Mouse (Mus musculus) left cerebral cortex, postnatal 36 days (tissue): Measurements from ENCODE around the gene Pik3r6. TPM values are rescaled to one million over a fixed set of nuclear protein-coding genes. Genes with fewer than 3 reads are reported as not detected.
A peak's percentile ranks its signal among the peaks of the same experiment; 100 is the strongest.

Experiments used
- DNase-seq, 2 experiments: peaks; one replicate each; pipeline ENCODE4 v3.0.0; 2021 to 2022; ENCODE audit warnings: low spot score in 2 of 2, mixed read lengths in 1 of 2
- intact Hi-C: fragments of 180-260 bp; cut with DNase I; formaldehyde crosslinking; loops from one replicate; pipeline ENCODE4 v1.15.1; 2025
- total RNA-seq, 2 experiments: library from RNA; stranded (reverse); gene quantifications; 2 replicates each; pipeline ENCODE4 v1.2.3; 2021

The Pik3r6 gene
- total RNA-seq, 2 experiments from 2014 or later, result 2.9 to 3.8 TPM

DNA sequence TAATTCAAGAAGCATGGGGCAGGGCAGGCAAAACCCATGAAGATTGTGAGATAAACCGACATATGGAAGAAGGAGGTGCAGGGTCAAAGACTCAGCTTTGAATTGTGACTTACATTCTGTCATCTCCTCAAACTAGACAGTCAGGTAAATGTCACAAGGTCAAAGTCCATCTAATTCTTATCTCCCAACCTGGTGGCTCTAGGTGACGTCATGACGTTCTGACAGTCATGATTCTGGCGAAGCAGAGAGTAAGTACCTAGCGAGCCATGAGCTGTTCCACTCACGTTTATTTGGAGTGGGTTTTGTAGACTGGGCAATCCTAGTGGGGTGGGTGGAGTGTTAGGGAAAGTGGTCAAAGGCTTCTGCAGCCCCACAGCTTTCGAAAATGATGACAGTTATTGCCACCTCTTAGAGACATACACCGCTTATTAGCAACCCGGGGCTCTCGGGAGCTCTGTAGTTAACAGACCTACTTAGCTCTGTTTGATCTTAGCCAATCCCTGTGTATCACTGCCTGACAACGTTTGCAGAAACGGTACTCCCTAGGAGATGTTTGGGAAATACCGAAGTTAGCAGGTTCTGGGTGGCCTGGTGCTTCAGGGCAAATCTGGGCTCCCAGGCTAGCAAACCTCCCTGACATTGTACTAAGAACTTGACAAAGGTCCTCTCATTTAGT is 61.7 kb downstream of the Pik3r6 start:
- DNase-seq, result no peak
- intact Hi-C loops, result loop anchor here (10.0 kb wide), 1 partner anchor 240 kb away; no protein-coding TSS in a partner anchor

- intact Hi-C loops, result loop anchor here (10.0 kb wide), 1 partner anchor 240 kb away; no protein-coding TSS in a partner anchor
- DNase-seq, result no peak
Observed at GRCm38 (mm10) chr11:68565032-68565429, 62.2 kb downstream of the Pik3r6 start.

GRCm38 (mm10) chr11:68566447-68567059 is 63.7 kb downstream of the Pik3r6 start:
- intact Hi-C loops, result loop anchor here (10.0 kb wide), 1 partner anchor 238 kb away; no protein-coding TSS in a partner anchor
- DNase-seq, result peak; percentile 78 to 81

DNA sequence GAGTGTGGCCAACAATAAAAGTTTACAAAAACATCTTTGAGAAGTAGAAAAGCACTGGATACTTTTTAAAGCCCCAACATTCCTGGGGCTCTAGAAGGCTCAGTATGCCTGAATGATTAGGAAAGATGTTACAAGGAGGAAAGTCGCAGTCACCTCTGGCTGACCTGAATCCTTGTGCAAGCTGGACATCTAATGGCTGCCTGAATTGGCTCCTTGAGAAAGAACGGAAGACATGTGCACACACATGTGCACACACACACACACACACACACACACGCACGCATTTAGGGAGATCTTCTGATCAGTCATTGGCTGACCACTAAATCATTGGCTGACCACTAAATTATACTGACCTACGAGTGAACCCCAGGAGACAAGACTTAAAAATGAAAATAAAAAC is 68.0 kb downstream of the Pik3r6 start:
- intact Hi-C loops, result no loop called here

DNA sequence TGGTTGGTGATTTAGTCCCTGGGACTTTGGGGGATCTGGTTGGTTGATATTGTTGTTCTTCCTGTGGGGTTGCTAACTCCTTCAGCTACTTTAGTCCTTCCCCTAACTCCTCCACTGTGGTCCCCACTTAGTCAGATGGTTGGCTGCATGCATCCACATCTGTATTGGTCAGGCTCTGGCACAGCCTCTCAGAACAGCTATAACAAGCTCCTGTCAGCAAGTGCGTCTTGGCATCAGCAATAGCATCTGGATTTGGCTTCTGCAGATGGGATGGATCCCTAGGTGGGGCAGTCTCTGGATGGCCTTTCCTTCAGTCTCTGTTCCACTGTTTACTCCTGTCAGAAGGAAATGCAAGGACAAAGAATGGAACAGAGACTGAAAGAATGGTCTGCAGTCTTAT is 74.3 kb downstream of the Pik3r6 start:
- intact Hi-C loops, result no loop called here
- no peak for DNase-seq

More for the DNA sequence above, 68.0 kb downstream of the Pik3r6 start:
- no peak for DNase-seq

- intact Hi-C loops, result no loop called here
Observed at GRCm38 (mm10) chr11:68579462-68579881, 76.7 kb downstream of the Pik3r6 start.

GRCm38 (mm10) chr11:68580566-68580965 is 77.7 kb downstream of the Pik3r6 start:
- no peak for DNase-seq
- intact Hi-C loops, result no loop called here

More at GRCm38 (mm10) chr11:68579462-68579881, 76.7 kb downstream of the Pik3r6 start:
- DNase-seq, result no peak

DNA sequence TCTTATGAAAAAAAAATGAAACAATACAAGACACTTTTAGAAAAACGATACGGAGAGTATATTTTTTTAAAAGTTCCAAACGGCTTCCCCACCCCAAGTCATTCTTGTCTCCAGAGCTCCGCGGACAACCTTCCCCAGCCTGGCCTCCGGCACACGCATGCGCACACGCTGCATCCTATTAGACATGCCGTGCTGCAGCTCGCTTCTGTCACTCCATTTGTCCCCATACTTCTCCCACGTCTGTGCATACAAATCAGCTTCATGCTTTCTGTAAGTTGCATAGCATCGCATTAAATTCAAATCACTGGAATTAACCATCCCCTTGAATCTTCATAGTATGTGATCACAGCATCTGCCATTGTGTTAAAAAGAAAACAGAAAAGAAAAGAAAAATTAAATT is 80.4 kb downstream of the Pik3r6 start:
- intact Hi-C loops, result no loop called here

DNA sequence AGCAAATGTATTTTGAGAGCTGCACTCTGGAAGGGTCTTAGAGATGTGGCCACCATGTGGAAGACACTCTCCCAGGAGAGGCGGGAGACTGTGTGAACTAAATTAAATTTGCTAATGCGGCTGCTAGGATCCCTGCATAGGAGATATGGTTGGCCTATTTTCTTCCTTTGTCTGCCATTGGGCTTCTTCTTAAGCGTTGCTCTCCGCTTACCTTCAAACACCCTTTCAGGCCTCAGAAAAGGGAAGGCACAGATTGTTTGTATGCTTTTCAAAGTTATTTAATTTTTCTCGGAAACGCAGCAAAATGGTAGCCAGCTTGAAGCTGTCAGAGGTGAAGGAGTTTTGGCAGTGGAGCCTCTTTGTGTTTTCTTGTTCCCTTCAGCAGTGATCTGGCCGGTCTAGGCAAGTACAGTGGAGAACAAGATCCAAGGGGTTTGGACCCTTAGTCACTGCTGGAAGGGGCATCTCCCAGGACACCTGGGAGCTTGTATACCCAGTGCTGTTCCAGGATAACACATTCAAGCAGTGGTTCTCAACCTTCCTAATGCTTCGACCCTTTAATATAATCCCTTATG is 81.2 kb downstream of the Pik3r6 start:
- DNase-seq, result no peak
- intact Hi-C loops, result no loop called here

More for the DNA sequence above, 80.4 kb downstream of the Pik3r6 start:
- DNase-seq, result peak; percentile 41 to 50

- no peak for DNase-seq
- intact Hi-C loops, result loop anchor here (5.0 kb wide), 1 partner anchor 106 kb away; the partner anchor contains the start of gene Myh10
Observed at GRCm38 (mm10) chr11:68585890-68586289, 83.1 kb downstream of the Pik3r6 start.

- intact Hi-C loops, result loop anchor here (5.0 kb wide), 1 partner anchor 106 kb away; the partner anchor contains the start of gene Myh10
Observed at GRCm38 (mm10) chr11:68586721-68587120, 83.9 kb downstream of the Pik3r6 start, which contains the start of gene Ccdc42. TSS of gene Ccdc42 (plus strand) at chr11:68587021.

GRCm38 (mm10) chr11:68589055-68589809 is 86.4 kb downstream of the Pik3r6 start:
- intact Hi-C loops, result loop anchor here (5.0 kb wide), 1 partner anchor 103 kb away; the partner anchor contains the start of gene Myh10

More at GRCm38 (mm10) chr11:68586721-68587120, 83.9 kb downstream of the Pik3r6 start, which contains the start of gene Ccdc42:
- no peak for DNase-seq

GRCm38 (mm10) chr11:68591708-68592107 is 88.9 kb downstream of the Pik3r6 start:
- DNase-seq, result no peak
- intact Hi-C loops, result no loop called here

More at GRCm38 (mm10) chr11:68589055-68589809, 86.4 kb downstream of the Pik3r6 start:
- DNase-seq, result peak; percentile 66 to 71

- DNase-seq, result no peak
- intact Hi-C loops, result no loop called here
Observed at GRCm38 (mm10) chr11:68593247-68593646, 90.4 kb downstream of the Pik3r6 start.

- DNase-seq, result no peak
- intact Hi-C loops, result no loop called here
Observed at GRCm38 (mm10) chr11:68597912-68598311, 95.1 kb downstream of the Pik3r6 start.

GRCm38 (mm10) chr11:68600551-68601021 is 97.8 kb downstream of the Pik3r6 start:
- intact Hi-C loops, result no loop called here
- DNase-seq, result peak in 1 of 2 experiments; percentile 32

DNA sequence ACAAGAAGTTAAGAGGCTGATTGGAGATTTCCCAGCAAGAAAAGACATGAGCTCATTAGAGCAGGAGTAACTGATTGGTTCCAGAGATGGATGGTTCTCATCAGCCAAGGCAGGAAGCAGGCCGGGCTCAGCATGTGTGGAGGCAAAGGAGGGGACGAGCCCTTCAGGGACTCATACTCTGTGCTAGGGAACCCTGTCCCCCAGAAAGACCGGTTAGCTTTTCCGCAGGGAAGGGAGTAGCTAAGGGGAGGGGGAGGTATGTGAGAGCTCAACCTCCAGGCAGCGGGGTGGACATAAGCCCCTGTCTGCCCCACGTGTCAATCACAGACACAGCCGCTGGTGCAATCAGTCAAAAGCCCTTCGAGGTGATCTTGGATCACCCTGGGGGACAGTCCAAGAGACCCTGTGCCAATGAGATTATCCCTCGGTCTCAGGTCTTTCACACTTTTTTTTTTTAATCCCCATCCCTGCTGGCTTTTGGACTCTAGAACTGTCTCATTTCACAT is 98.7 kb downstream of the Pik3r6 start:
- intact Hi-C loops, result no loop called here
- DNase-seq, result no peak
